Mouse (Mus musculus) bone marrow, adult 2 months (tissue): Measurements from ENCODE around the gene Mrpl12.

ENCODE experiments used
- CTCF ChIP-seq: fragments of 200-500 bp; IDR thresholded peaks from 2 replicates; pipeline ENCODE4 v1.5.1; 2011; ENCODE audit warnings: low read length, control low read depth; ENCODE audit not compliant: control insufficient read depth, insufficient read depth
- POLR2A ChIP-seq: fragments of 200-500 bp; IDR thresholded peaks from 2 replicates; pipeline ENCODE4 v1.6.1; 2011; ENCODE audit warnings: low read depth, mild to moderate bottlenecking, control low read depth, low read length, borderline replicate concordance; ENCODE audit not compliant: control insufficient read depth

DNA sequence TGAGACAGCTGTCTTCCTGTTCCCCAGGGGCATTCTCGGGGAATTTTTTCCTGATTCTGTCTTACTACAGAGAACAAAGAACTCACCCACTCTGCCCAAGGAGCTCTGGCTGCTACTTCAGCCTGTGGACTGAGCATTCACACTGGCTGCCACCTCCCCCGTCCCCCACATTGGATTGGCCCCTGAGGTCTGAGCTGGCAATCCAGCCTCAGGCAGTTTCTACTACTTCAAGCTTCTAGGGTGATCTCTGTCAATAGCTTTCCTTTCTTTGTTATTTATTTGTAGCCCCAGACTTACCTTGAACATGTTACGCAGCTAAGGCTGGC is 8.4 kb downstream of the Mrpl12 start:
- no peak for TF ChIP-seq CTCF
- TF ChIP-seq POLR2A, result no peak
